ENCODE assay signal across 15 mouse cellular contexts in the genomic region with DNA sequence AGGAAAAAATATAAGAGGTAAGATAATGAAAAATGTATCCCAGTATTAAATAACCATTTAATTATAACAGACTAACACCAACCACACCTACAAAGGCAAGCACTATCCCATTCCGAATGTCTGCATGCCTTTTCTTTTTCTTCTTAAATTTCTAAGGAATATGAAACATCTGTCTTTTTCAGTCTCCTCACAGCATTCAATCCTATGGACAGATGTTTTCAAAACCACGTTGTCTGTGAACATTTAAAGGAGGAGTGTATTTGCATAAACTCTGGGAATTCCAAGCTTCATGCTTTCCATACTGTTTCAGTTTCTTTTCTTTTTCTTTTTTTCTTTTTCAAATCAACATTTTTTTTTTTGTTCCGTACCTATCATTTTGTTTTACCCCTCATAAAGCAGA.
DNase-seq lines count a peak whose midpoint lies in the region; ATAC-seq lines count a peak whose summit lies in the region.
"Had no signal": no experiment of that assay in that cellular context is flagged by ENCODE, and none has a peak within 500 bp of the region (broad histone marks: within the 10 kb centered on the region; RNA-seq: fewer than 3 reads in every experiment).

No protein-coding gene starts in this region.

- no peak overlapping the region for H3K27ac ChIP-seq in limb, embryonic 12.5 days
- no peak overlapping the region for H3K27ac ChIP-seq in limb, embryonic 10.5 days
- H3K27ac ChIP-seq in embryonic facial prominence, embryonic 15.5 days (replicated peaks): no peak overlapping the region
- peak overlapping the region; percentile 56 for H3K27ac ChIP-seq in forebrain, embryonic 15.5 days (replicated peaks)
- no peak overlapping the region for H3K27ac ChIP-seq in midbrain, embryonic 14.5 days (replicated peaks; ENCODE audit: low read depth, low read length)
- H3K27ac ChIP-seq: gastrocnemius, adult 2 months; heart, embryonic 10.5 days; liver, embryonic 12.5 days had no signal

- no peaks in the 10 kb centered on the region for H3K9me3 ChIP-seq in limb, embryonic 12.5 days
- no peaks in the 10 kb centered on the region for H3K9me3 ChIP-seq in limb, embryonic 10.5 days (replicated peaks)
- H3K9me3 ChIP-seq in embryonic facial prominence, embryonic 15.5 days (replicated peaks): no peaks in the 10 kb centered on the region
- H3K9me3 ChIP-seq in forebrain, embryonic 15.5 days: no peaks in the 10 kb centered on the region
- H3K9me3 ChIP-seq in midbrain, embryonic 14.5 days (ENCODE audit: control insufficient read depth, low read length): no peaks in the 10 kb centered on the region
- H3K9me3 ChIP-seq: heart, embryonic 10.5 days; liver, embryonic 12.5 days had no signal

- H3K4me1 ChIP-seq in limb, embryonic 12.5 days (replicated peaks): peaks cover 11% of the 10 kb centered on the region; the same call in 1 of the 2 replicates
- peaks cover 13% of the 10 kb centered on the region for H3K4me1 ChIP-seq in limb, embryonic 10.5 days
- peaks cover 5% of the 10 kb centered on the region for H3K4me1 ChIP-seq in embryonic facial prominence, embryonic 15.5 days
- peaks cover 14% of the 10 kb centered on the region for H3K4me1 ChIP-seq in forebrain, embryonic 15.5 days
- H3K4me1 ChIP-seq in midbrain, embryonic 14.5 days (ENCODE audit: control insufficient read depth, insufficient read depth, low read length): peaks cover 8% of the 10 kb centered on the region; the same call in 1 of the 2 replicates
- H3K4me1 ChIP-seq: heart, embryonic 10.5 days; liver, embryonic 12.5 days had no signal

- H3K36me3 ChIP-seq in limb, embryonic 12.5 days: no peaks in the 10 kb centered on the region
- H3K36me3 ChIP-seq in limb, embryonic 10.5 days: no peaks in the 10 kb centered on the region
- H3K36me3 ChIP-seq in embryonic facial prominence, embryonic 15.5 days: no peaks in the 10 kb centered on the region
- H3K36me3 ChIP-seq in forebrain, embryonic 15.5 days: no peaks in the 10 kb centered on the region
- H3K36me3 ChIP-seq in midbrain, embryonic 14.5 days (ENCODE audit: control insufficient read depth, insufficient read depth, low read length): no peaks in the 10 kb centered on the region
- H3K36me3 ChIP-seq: heart, embryonic 10.5 days; liver, embryonic 12.5 days had no signal

- peak overlapping the region; percentile 22 for H3K4me2 ChIP-seq in limb, embryonic 12.5 days
- peak overlapping the region; percentile 21; the same call in 1 of the 2 replicates for H3K4me2 ChIP-seq in embryonic facial prominence, embryonic 15.5 days (replicated peaks)
- 0 out of 2 replicates have a peak overlapping the region, but pooled peaks have one; percentile 3 for H3K4me2 ChIP-seq in forebrain, embryonic 15.5 days (replicated peaks)
- H3K4me2 ChIP-seq in midbrain, embryonic 14.5 days (ENCODE audit: low read length): no peak overlapping the region
- H3K4me2 ChIP-seq: liver, embryonic 12.5 days had no signal

- H3K27me3 ChIP-seq in limb, embryonic 12.5 days: no peaks in the 10 kb centered on the region
- H3K27me3 ChIP-seq in limb, embryonic 10.5 days (ENCODE audit: low read depth, poor library complexity, severe bottlenecking): no peaks in the 10 kb centered on the region
- no peaks in the 10 kb centered on the region for H3K27me3 ChIP-seq in embryonic facial prominence, embryonic 15.5 days
- H3K27me3 ChIP-seq in forebrain, embryonic 15.5 days: no peaks in the 10 kb centered on the region
- no peaks in the 10 kb centered on the region for H3K27me3 ChIP-seq in midbrain, embryonic 14.5 days (ENCODE audit: control insufficient read depth, insufficient read depth, low read length)
- H3K27me3 ChIP-seq: liver, embryonic 12.5 days; Patski had no signal

- no peak for ATAC-seq in limb, embryonic 12.5 days (ENCODE audit: insufficient number of reproducible peaks, insufficient read depth, low FRiP score, low TSS enrichment, low read depth)
- ATAC-seq in embryonic facial prominence, embryonic 15.5 days (ENCODE audit: insufficient number of reproducible peaks, low FRiP score, low TSS enrichment, low read depth): no peak
- ATAC-seq in forebrain, embryonic 15.5 days (replicated peaks): peak; percentile 3; the same call in 1 of the 2 replicates
- ATAC-seq in midbrain, embryonic 14.5 days (ENCODE audit: low FRiP score, low TSS enrichment): peak; percentile 27; the same call in 1 of the 2 replicates
- ATAC-seq: liver, embryonic 12.5 days; Patski had no signal

- no peak for DNase-seq in limb, embryonic 10.5 days (ENCODE audit: low spot score)
- no peak for DNase-seq in midbrain, embryonic 14.5 days
- no peak for DNase-seq in cerebellum, postnatal 4 days (ENCODE audit: low spot score in 2 of 2)
- DNase-seq in c-Kit-positive CD71-positive TER-119-positive erythroid progenitor cells, embryonic 14.5 days (ENCODE audit: low spot score): no peak
- DNase-seq in embryo, embryonic 9.5 days (ENCODE audit: extremely low spot score): no peak
- DNase-seq: adrenal gland, adult 2 months; gastrocnemius, adult 2 months; thymus, adult 2 months had no signal

- 12% methylated on average over 3 of the region's 3 CpGs for WGBS in limb, embryonic 12.5 days
- 39% methylated on average over 3 of the region's 3 CpGs for WGBS in limb, embryonic 10.5 days
- 11% methylated on average over 3 of the region's 3 CpGs for WGBS in embryonic facial prominence, embryonic 15.5 days
- WGBS in forebrain, embryonic 15.5 days: 3% methylated on average over 3 of the region's 3 CpGs
- WGBS in midbrain, embryonic 14.5 days: 12% methylated on average over 3 of the region's 3 CpGs

- no peak overlapping the region for H3K9ac ChIP-seq in limb, embryonic 12.5 days (replicated peaks)
- H3K9ac ChIP-seq in embryonic facial prominence, embryonic 15.5 days: no peak overlapping the region
- H3K9ac ChIP-seq in forebrain, embryonic 15.5 days (replicated peaks): no peak overlapping the region
- no peak overlapping the region for H3K9ac ChIP-seq in midbrain, embryonic 14.5 days (replicated peaks; ENCODE audit: low read length)
- H3K9ac ChIP-seq: liver, embryonic 12.5 days had no signal

- no peak overlapping the region for H3K4me3 ChIP-seq in limb, embryonic 12.5 days (replicated peaks)
- no peak overlapping the region for H3K4me3 ChIP-seq in limb, embryonic 10.5 days
- H3K4me3 ChIP-seq in embryonic facial prominence, embryonic 15.5 days (replicated peaks): no peak overlapping the region
- no peak overlapping the region for H3K4me3 ChIP-seq in forebrain, embryonic 15.5 days
- no peak overlapping the region for H3K4me3 ChIP-seq in midbrain, embryonic 14.5 days (replicated peaks; ENCODE audit: low read depth, low read length)
- H3K4me3 ChIP-seq: erythroblast, embryonic 14.5 days; gastrocnemius, adult 2 months; heart, embryonic 10.5 days; liver, embryonic 12.5 days had no signal

Comparison
In these comparisons a context has a peak if more than half of its experiments do, and no peak if none do; other contexts are left out.
1. ATAC-seq: peak in forebrain, embryonic 15.5 days (single experiment) and midbrain, embryonic 14.5 days (single experiment); none in limb, embryonic 12.5 days (single experiment) and embryonic facial prominence, embryonic 15.5 days (single experiment).